Mouse (Mus musculus): ENCODE results near the gene Moap1. TPM values are rescaled to one million over a fixed set of nuclear protein-coding genes. Genes with fewer than 3 reads are reported as not detected.

The Moap1 gene
- polyA plus RNA-seq, 1 experiment from 2014 or later = 46.0 TPM

- WGBS = 3% methylated on average over 44 of the region's 45 CpGs
- peak overlapping the region; percentile 87 for H3K27ac ChIP-seq (ENCODE audit: low read depth, low read length)
- peak; percentile 89 for DNase-seq (ENCODE audit: low spot score)
Observed at GRCm38 (mm10) chr12:102705216-102705871, 38.1 kb downstream of the Moap1 start.

GRCm38 (mm10) chr12:102704457-102705198 is 38.8 kb downstream of the Moap1 start, which contains the start of gene Itpk1:
Gene Itpk1, minus strand, starts transcription at chr12:102704930.
- DNase-seq (ENCODE audit: low spot score) (peak; percentile 75), ATAC-seq (ENCODE audit: insufficient read depth, low FRiP score, low TSS enrichment) (peak; percentile 88)
- Histone ChIP-seq H3K4me1 (ENCODE audit: control insufficient read depth, insufficient read depth, low read length) (peaks cover 25% of the 10 kb centered on the region), H3K9me3 (ENCODE audit: control insufficient read depth, low read length) (no peaks in the 10 kb centered on the region), H3K36me3 (ENCODE audit: control insufficient read depth, insufficient read depth, low read length) (no peaks in the 10 kb centered on the region), H3K27ac (ENCODE audit: low read depth, low read length) (peak within 1 kb of the TSS; percentile 87), H3K4me3 (ENCODE audit: low read depth, low read length) (peak within 1 kb of the TSS; percentile 81), H3K4me2 (ENCODE audit: low read depth) (peak within 1 kb of the TSS; percentile 91), H3K27me3 (ENCODE audit: control insufficient read depth, insufficient read depth, low read length) (no peaks in the 10 kb centered on the region), H3K9ac (ENCODE audit: low read length) (peak within 1 kb of the TSS; percentile 86)
- 0% methylated on average over 39 of the region's 105 CpGs for WGBS

More at GRCm38 (mm10) chr12:102705216-102705871, 38.1 kb downstream of the Moap1 start:
- peak; percentile 79 for ATAC-seq (ENCODE audit: insufficient read depth, low FRiP score, low TSS enrichment)
- Histone ChIP-seq H3K27me3 (ENCODE audit: control insufficient read depth, insufficient read depth, low read length) (no peaks in the 10 kb centered on the region), H3K9me3 (ENCODE audit: control insufficient read depth, low read length) (no peaks in the 10 kb centered on the region), H3K4me3 (ENCODE audit: low read depth, low read length) (peak overlapping the region; percentile 81), H3K4me1 (ENCODE audit: control insufficient read depth, insufficient read depth, low read length) (peaks cover 24% of the 10 kb centered on the region), H3K9ac (ENCODE audit: low read length) (peak overlapping the region; percentile 86), H3K36me3 (ENCODE audit: control insufficient read depth, insufficient read depth, low read length) (no peaks in the 10 kb centered on the region), H3K4me2 (ENCODE audit: low read depth) (peak overlapping the region; percentile 91)

- Histone ChIP-seq H3K4me3 (ENCODE audit: low read depth, low read length) (peak overlapping the region; percentile 81), H3K9ac (ENCODE audit: low read length) (peak overlapping the region; percentile 86), H3K9me3 (ENCODE audit: control insufficient read depth, low read length) (no peaks in the 10 kb centered on the region), H3K36me3 (ENCODE audit: control insufficient read depth, insufficient read depth, low read length) (no peaks in the 10 kb centered on the region), H3K27me3 (ENCODE audit: control insufficient read depth, insufficient read depth, low read length) (no peaks in the 10 kb centered on the region), H3K27ac (ENCODE audit: low read depth, low read length) (no peak overlapping the region), H3K4me2 (ENCODE audit: low read depth) (peak overlapping the region; percentile 91), H3K4me1 (ENCODE audit: control insufficient read depth, insufficient read depth, low read length) (peaks cover 31% of the 10 kb centered on the region)
- no peak for DNase-seq (ENCODE audit: low spot score)
- no peak; the same call in 1 of the 2 replicates for ATAC-seq (ENCODE audit: insufficient read depth, low FRiP score, low TSS enrichment)
- 7% methylated on average over 17 of the region's 17 CpGs for WGBS
Observed at GRCm38 (mm10) chr12:102703921-102704408, 39.5 kb downstream of the Moap1 start.

- peak overlapping the region; percentile 81 for H3K4me3 ChIP-seq (ENCODE audit: low read depth, low read length)
- H3K9ac ChIP-seq (ENCODE audit: low read length) = peak overlapping the region; percentile 37
- H3K4me1 ChIP-seq (ENCODE audit: control insufficient read depth, insufficient read depth, low read length) = peaks cover 31% of the 10 kb centered on the region
- 40% methylated on average over 6 of the region's 6 CpGs for WGBS
- H3K36me3 ChIP-seq (ENCODE audit: control insufficient read depth, insufficient read depth, low read length) = no peaks in the 10 kb centered on the region
- H3K9me3 ChIP-seq (ENCODE audit: control insufficient read depth, low read length) = no peaks in the 10 kb centered on the region
- DNase-seq (ENCODE audit: low spot score) = no peak
- no peak for ATAC-seq (ENCODE audit: insufficient read depth, low FRiP score, low TSS enrichment)
- H3K27ac ChIP-seq (ENCODE audit: low read depth, low read length) = no peak overlapping the region
- no peaks in the 10 kb centered on the region for H3K27me3 ChIP-seq (ENCODE audit: control insufficient read depth, insufficient read depth, low read length)
- peak overlapping the region; percentile 91 for H3K4me2 ChIP-seq (ENCODE audit: low read depth)
Observed at GRCm38 (mm10) chr12:102703441-102703840, 40.0 kb downstream of the Moap1 start.

GRCm38 (mm10) chr12:102703111-102703412 is 40.4 kb downstream of the Moap1 start:
- Histone ChIP-seq H3K36me3 (ENCODE audit: control insufficient read depth, insufficient read depth, low read length) (no peaks in the 10 kb centered on the region), H3K4me3 (ENCODE audit: low read depth, low read length) (peak overlapping the region; percentile 81), H3K4me2 (ENCODE audit: low read depth) (peak overlapping the region; percentile 91), H3K9ac (ENCODE audit: low read length) (peak overlapping the region; percentile 37), H3K9me3 (ENCODE audit: control insufficient read depth, low read length) (no peaks in the 10 kb centered on the region), H3K27ac (ENCODE audit: low read depth, low read length) (no peak overlapping the region), H3K4me1 (ENCODE audit: control insufficient read depth, insufficient read depth, low read length) (peaks cover 33% of the 10 kb centered on the region), H3K27me3 (ENCODE audit: control insufficient read depth, insufficient read depth, low read length) (no peaks in the 10 kb centered on the region)
- WGBS = 2% methylated on average over 4 of the region's 4 CpGs
- DNase-seq (ENCODE audit: low spot score) = no peak
- ATAC-seq (ENCODE audit: insufficient read depth, low FRiP score, low TSS enrichment) = no peak

GRCm38 (mm10) chr12:102702356-102703110 is 40.9 kb downstream of the Moap1 start:
- DNase-seq (ENCODE audit: low spot score) = peak; percentile 80
- no peaks in the 10 kb centered on the region for H3K9me3 ChIP-seq (ENCODE audit: control insufficient read depth, low read length)
- H3K4me3 ChIP-seq (ENCODE audit: low read depth, low read length) = peak overlapping the region; percentile 81
- no peak for ATAC-seq (ENCODE audit: insufficient read depth, low FRiP score, low TSS enrichment)
- H3K9ac ChIP-seq (ENCODE audit: low read length) = 0 out of 2 replicates have a peak overlapping the region, but pooled peaks have one; percentile 24
- peaks cover 36% of the 10 kb centered on the region for H3K4me1 ChIP-seq (ENCODE audit: control insufficient read depth, insufficient read depth, low read length)
- H3K27me3 ChIP-seq (ENCODE audit: control insufficient read depth, insufficient read depth, low read length) = no peaks in the 10 kb centered on the region
- peak overlapping the region; percentile 91 for H3K4me2 ChIP-seq (ENCODE audit: low read depth)
- peak overlapping the region; percentile 44; the same call in 1 of the 2 replicates for H3K27ac ChIP-seq (ENCODE audit: low read depth, low read length)
- WGBS = 6% methylated on average over 15 of the region's 15 CpGs
- no peaks in the 10 kb centered on the region for H3K36me3 ChIP-seq (ENCODE audit: control insufficient read depth, insufficient read depth, low read length)

GRCm38 (mm10) chr12:102701691-102702207 is 41.7 kb downstream of the Moap1 start:
- H3K27me3 ChIP-seq (ENCODE audit: control insufficient read depth, insufficient read depth, low read length) = no peaks in the 10 kb centered on the region
- DNase-seq (ENCODE audit: low spot score) (no peak), ATAC-seq (ENCODE audit: insufficient read depth, low FRiP score, low TSS enrichment) (no peak)
- H3K36me3 ChIP-seq (ENCODE audit: control insufficient read depth, insufficient read depth, low read length) = no peaks in the 10 kb centered on the region
- peaks cover 36% of the 10 kb centered on the region for H3K4me1 ChIP-seq (ENCODE audit: control insufficient read depth, insufficient read depth, low read length)
- no peak overlapping the region for H3K4me2 ChIP-seq (ENCODE audit: low read depth)
- no peak overlapping the region for H3K9ac ChIP-seq (ENCODE audit: low read length)
- no peak overlapping the region for H3K4me3 ChIP-seq (ENCODE audit: low read depth, low read length)
- no peaks in the 10 kb centered on the region for H3K9me3 ChIP-seq (ENCODE audit: control insufficient read depth, low read length)
- no peak overlapping the region for H3K27ac ChIP-seq (ENCODE audit: low read depth, low read length)
- WGBS = 88% methylated on average over 5 of the region's 5 CpGs

GRCm38 (mm10) chr12:102700453-102700852 is 43.0 kb downstream of the Moap1 start:
- Histone ChIP-seq H3K4me2 (ENCODE audit: low read depth) (no peak overlapping the region), H3K4me3 (ENCODE audit: low read depth, low read length) (no peak overlapping the region), H3K27ac (ENCODE audit: low read depth, low read length) (no peak overlapping the region), H3K9me3 (ENCODE audit: control insufficient read depth, low read length) (no peaks in the 10 kb centered on the region), H3K9ac (ENCODE audit: low read length) (no peak overlapping the region), H3K4me1 (ENCODE audit: control insufficient read depth, insufficient read depth, low read length) (peaks cover 36% of the 10 kb centered on the region), H3K36me3 (ENCODE audit: control insufficient read depth, insufficient read depth, low read length) (no peaks in the 10 kb centered on the region), H3K27me3 (ENCODE audit: control insufficient read depth, insufficient read depth, low read length) (no peaks in the 10 kb centered on the region)
- ATAC-seq (ENCODE audit: insufficient read depth, low FRiP score, low TSS enrichment) = no peak
- WGBS = 74% methylated on average over 12 of the region's 12 CpGs
- no peak for DNase-seq (ENCODE audit: low spot score)

Data from neural tube, embryonic 11.5 days (tissue).